Mouse (Mus musculus) heart, adult 11 months (tissue): ENCODE measurements around the gene Ttll3.

Source experiments
- DNase-seq: peaks from one replicate; pipeline ENCODE4 v3.0.0; 2022

The Ttll3 gene

GRCm38 (mm10) chr6:113427397-113427796, 38.3 kb downstream of the Ttll3 start:
- DNase-seq, result no peak

- DNase-seq, result no peak
Observed at GRCm38 (mm10) chr6:113428006-113428405, 38.9 kb downstream of the Ttll3 start.

- DNase-seq, result no peak
Observed at GRCm38 (mm10) chr6:113429965-113430364, 40.9 kb downstream of the Ttll3 start.

- no peak for DNase-seq
Observed at GRCm38 (mm10) chr6:113430846-113431245, 41.8 kb downstream of the Ttll3 start.

GRCm38 (mm10) chr6:113431801-113432200, 42.7 kb downstream of the Ttll3 start:
- no peak for DNase-seq

- no peak for DNase-seq
Observed at GRCm38 (mm10) chr6:113433661-113434060, 44.6 kb downstream of the Ttll3 start.

- DNase-seq, result no peak
Observed at GRCm38 (mm10) chr6:113434691-113435090, 45.6 kb downstream of the Ttll3 start.

- no peak for DNase-seq
Observed at GRCm38 (mm10) chr6:113435664-113436205, 46.7 kb downstream of the Ttll3 start, which contains the start of gene Cidec. TSS of gene Cidec (minus strand) at chr6:113435760.

GRCm38 (mm10) chr6:113437135-113437534, 48.1 kb downstream of the Ttll3 start:
- peak; percentile 84 for DNase-seq

- DNase-seq, result no peak
Observed at GRCm38 (mm10) chr6:113438721-113439430, 49.8 kb downstream of the Ttll3 start.

GRCm38 (mm10) chr6:113440686-113441085, 51.6 kb downstream of the Ttll3 start:
- peak; percentile 83 for DNase-seq

- peak; percentile 89 for DNase-seq
Observed at GRCm38 (mm10) chr6:113441147-113441680, 52.2 kb downstream of the Ttll3 start.

- DNase-seq, result no peak
Observed at GRCm38 (mm10) chr6:113442087-113442441, 53.0 kb downstream of the Ttll3 start.

GRCm38 (mm10) chr6:113442442-113443090, 53.5 kb downstream of the Ttll3 start, which contains the start of gene Jagn1:
TSS of gene Jagn1 (plus strand) at chr6:113442569.
- peak; percentile 99 for DNase-seq

GRCm38 (mm10) chr6:113443091-113443490, 54.0 kb downstream of the Ttll3 start:
- DNase-seq, result no peak

- DNase-seq, result peak; percentile 57
Observed at GRCm38 (mm10) chr6:113444207-113444965, 55.3 kb downstream of the Ttll3 start.

GRCm38 (mm10) chr6:113447639-113448038, 58.6 kb downstream of the Ttll3 start:
- DNase-seq, result no peak

GRCm38 (mm10) chr6:113451839-113452238, 62.8 kb downstream of the Ttll3 start:
- DNase-seq, result no peak

- DNase-seq, result no peak
Observed at GRCm38 (mm10) chr6:113455007-113455406, 65.9 kb downstream of the Ttll3 start.

GRCm38 (mm10) chr6:113457952-113458534, 69.0 kb downstream of the Ttll3 start, which contains the start of gene Il17re:
TSS of gene Il17re (plus strand) at chr6:113458484.
- no peak for DNase-seq

- DNase-seq, result no peak
Observed at GRCm38 (mm10) chr6:113458635-113459034, 69.6 kb downstream of the Ttll3 start.

GRCm38 (mm10) chr6:113464040-113464439, 75.0 kb downstream of the Ttll3 start:
- DNase-seq, result no peak
